Mouse (Mus musculus) testis, adult 2 months (tissue): ENCODE measurements at regions not wholly inside any gene's neighbourhood (a gene's known extent, or its start where the extent isn't known, plus 50 kb on each side); places are given as distances from the start of the nearest gene placed in this dataset.

Experiments used
- H3K27ac ChIP-seq: fragments of 200-500 bp; 2 replicates; pipeline ENCODE4 v1.5.1; 2012; ENCODE audit warnings: low read depth, low read length; ENCODE audit not compliant: control insufficient read depth, insufficient read depth
- H3K27me3 ChIP-seq: fragments of 200-500 bp; 2 replicates; pipeline ENCODE4 v1.6.1; 2012; ENCODE audit warnings: mild to moderate bottlenecking, low read length, moderate library complexity; ENCODE audit not compliant: control insufficient read depth, insufficient read depth
- H3K36me3 ChIP-seq: fragments of 200-500 bp; 2 replicates; pipeline ENCODE4 v1.6.1; 2012; ENCODE audit warnings: mild to moderate bottlenecking, low read length; ENCODE audit not compliant: control insufficient read depth, insufficient read depth
- H3K4me1 ChIP-seq: fragments of 200-500 bp; 2 replicates; pipeline ENCODE4 v1.6.1; 2012; ENCODE audit warnings: low read length; ENCODE audit not compliant: control insufficient read depth, insufficient read depth
- H3K4me3 ChIP-seq: fragments of 200-500 bp; 2 replicates; pipeline ENCODE4 v1.5.1; 2012; ENCODE audit warnings: low read depth, mild to moderate bottlenecking, low read length, moderate library complexity, mixed read lengths; ENCODE audit not compliant: control insufficient read depth
- CTCF ChIP-seq: fragments of 200-500 bp; IDR thresholded peaks from 2 replicates; pipeline ENCODE4 v1.5.1; 2012; ENCODE audit warnings: low read depth, mild to moderate bottlenecking, inconsistent platforms, low read length, moderate library complexity; ENCODE audit not compliant: control insufficient read depth, insufficient read depth, insufficient replicate concordance
- POLR2A ChIP-seq: fragments of 200-500 bp; IDR thresholded peaks from 2 replicates; pipeline ENCODE4 v1.6.1; 2012; ENCODE audit warnings: low read depth, mild to moderate bottlenecking, inconsistent platforms, low read length, moderate library complexity; ENCODE audit not compliant: control insufficient read depth

DNA sequence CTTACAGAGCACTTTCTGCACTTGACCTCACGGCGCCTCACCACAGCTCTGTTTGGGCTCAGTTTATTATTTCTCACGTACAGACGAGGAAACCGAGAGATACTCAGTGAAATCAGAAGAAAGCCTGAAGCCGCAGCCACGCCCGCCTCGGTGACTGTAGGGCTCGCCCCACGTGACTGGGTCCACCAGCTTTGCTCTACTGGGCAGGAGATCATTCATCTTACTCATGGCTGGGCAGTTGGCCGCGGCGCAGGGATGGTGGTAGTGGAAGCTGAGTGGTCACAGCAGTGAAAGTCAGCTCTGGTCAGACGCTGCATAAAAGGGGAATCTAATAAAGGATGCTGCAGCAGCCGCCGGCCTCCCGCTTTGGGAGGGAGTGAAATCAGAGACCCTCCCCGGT is 135.2 kb upstream of the Tsc22d1 start:
- no peaks in the 10 kb centered on the region for H3K36me3 ChIP-seq
- H3K4me1 ChIP-seq, result no peaks in the 10 kb centered on the region
- TF ChIP-seq POLR2A (no peak), CTCF (no peak)
- no peak overlapping the region for H3K27ac ChIP-seq
- H3K27me3 ChIP-seq, result no peaks in the 10 kb centered on the region
- no peak overlapping the region; the same call in 1 of the 2 replicates for H3K4me3 ChIP-seq

DNA sequence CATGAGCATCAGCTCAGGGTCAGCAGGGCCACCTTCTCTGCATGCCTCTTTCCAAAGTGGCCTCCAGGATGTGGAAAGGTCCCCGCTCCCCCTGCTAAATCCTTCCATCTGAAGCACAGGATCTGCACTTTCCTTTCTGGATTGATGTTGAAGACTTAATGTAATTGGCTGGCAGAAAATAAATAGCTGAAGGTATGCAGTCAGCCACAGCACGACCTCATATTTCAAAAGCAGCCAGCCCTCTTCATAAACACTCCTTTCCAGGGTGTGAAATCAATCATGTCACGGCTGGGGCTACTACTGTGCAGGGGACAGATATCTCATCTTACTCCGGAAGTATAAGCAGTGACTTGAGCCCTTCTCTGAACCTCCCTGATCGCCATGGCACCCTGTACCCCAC is 132.9 kb upstream of the Tsc22d1 start:
- TF ChIP-seq CTCF (no peak), POLR2A (no peak)
- Histone ChIP-seq H3K27me3 (no peaks in the 10 kb centered on the region), H3K36me3 (no peaks in the 10 kb centered on the region), H3K4me3 (no peak overlapping the region), H3K4me1 (no peaks in the 10 kb centered on the region), H3K27ac (no peak overlapping the region)

DNA sequence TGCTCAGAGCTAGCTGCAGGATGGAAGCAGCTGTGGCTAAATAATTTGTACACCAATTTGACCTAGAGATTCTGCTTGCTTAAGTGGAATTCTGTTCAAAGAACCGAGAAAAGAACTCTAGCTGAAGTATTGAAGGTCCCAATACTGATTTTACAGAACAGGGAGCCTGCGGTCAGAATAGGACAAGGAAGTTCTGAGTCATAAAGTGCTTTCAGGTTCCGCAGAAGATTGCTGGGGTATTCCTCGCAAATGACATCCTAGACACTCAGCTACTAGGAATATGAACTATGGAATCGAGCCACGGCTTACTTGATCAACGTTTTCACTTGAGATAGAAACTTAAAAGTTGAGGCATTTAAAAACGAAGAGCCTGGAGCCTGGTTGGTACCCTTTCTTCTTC is 127.0 kb upstream of the Tsc22d1 start:
- Histone ChIP-seq H3K36me3 (no peaks in the 10 kb centered on the region), H3K27me3 (no peaks in the 10 kb centered on the region), H3K4me1 (no peaks in the 10 kb centered on the region), H3K4me3 (no peak overlapping the region), H3K27ac (no peak overlapping the region)
- no peak for TF ChIP-seq POLR2A

DNA sequence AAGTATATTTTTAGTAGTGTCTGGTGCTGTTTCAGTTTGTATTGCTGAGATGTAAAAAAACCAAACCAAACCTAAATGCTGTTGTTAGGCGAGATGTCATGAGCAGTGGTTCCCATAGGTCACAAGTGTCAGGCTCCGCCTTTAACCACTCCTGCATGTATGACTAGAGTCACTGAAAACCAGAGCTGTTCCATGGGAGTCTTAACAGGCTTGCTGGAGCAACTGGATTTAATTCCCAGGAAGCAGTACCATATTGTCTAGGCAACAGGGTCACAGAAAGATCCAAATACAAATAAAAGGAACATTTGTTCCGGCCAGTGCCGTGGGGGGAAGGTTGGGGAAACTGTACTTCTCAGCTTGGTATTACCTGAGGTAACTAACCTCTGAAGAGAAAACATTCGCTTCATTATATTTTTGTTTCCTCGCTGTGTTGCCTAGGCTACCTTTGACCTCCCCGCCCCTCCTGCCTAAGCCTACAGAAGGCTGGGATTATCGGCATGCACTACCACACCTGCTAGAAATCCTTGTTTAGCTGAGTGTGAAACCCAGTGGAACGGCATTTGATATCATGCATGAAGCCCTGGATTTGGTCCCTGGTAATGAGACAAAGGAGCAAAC is 124.3 kb upstream of the Tsc22d1 start:
- Histone ChIP-seq H3K36me3 (no peaks in the 10 kb centered on the region), H3K4me3 (no peak overlapping the region), H3K27ac (no peak overlapping the region), H3K27me3 (no peaks in the 10 kb centered on the region), H3K4me1 (no peaks in the 10 kb centered on the region)
- no peak for TF ChIP-seq CTCF
- no peak for TF ChIP-seq POLR2A

DNA sequence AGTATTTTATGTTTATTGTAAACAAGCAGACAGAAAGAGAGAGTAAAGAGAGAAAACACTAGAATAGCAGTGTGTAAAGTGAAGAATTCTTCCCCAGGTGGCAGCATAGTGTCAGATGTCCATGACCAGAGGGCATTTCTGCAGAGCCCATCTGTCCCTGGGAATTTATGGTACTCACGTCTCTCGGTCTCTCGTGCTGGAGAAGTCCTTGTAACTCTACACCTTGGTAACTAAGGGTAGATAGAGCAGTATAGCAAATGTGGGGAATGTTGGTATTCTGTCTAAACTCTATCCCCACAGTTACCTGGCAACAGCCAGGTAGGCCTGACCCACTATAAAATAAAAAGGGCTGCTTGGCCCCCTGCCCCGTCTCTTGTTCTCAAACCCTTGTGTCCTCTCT is 122.5 kb upstream of the Tsc22d1 start:
- Histone ChIP-seq H3K4me1 (no peaks in the 10 kb centered on the region), H3K27me3 (no peaks in the 10 kb centered on the region), H3K4me3 (no peak overlapping the region), H3K36me3 (no peaks in the 10 kb centered on the region), H3K27ac (no peak overlapping the region)
- TF ChIP-seq CTCF (no peak), POLR2A (no peak)

DNA sequence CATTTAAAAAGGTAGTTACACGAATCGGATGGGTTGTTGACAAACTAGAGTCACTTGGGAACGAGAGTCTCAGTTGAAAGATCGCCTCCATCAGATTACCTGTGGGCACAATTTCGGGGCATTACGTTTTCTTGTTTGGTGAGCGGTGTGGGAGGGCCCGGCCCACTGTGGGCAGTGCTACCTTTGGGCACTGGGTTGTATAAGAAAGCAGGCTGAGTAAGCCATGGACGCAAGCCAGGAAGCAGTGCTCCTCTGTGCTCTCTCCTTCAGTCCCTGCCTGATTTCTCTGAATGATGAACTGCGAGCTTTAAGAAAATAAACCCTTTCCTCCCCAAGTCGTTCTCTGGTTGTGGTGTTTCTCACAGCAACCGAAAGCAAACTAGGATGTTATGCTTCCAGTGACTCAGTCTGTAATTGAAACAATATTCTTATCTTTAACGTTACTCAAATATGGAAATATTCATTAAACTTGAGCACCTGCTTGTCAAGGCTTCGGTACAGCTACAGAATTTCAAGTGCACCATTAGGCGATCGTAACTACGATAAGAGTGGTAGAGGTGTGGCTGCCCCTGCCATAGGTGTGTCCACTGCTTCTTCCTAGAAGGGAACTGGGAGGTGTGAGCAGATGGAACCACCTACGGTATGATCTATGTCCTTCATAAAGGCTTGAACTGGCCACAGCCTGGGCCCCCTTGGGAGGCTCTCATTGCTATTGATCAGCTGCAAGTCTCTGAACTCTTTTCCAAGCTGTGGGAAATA is 119.2 kb upstream of the Tsc22d1 start:
- no peaks in the 10 kb centered on the region for H3K27me3 ChIP-seq
- H3K4me3 ChIP-seq, result no peak overlapping the region
- H3K27ac ChIP-seq, result no peak overlapping the region
- H3K4me1 ChIP-seq, result no peaks in the 10 kb centered on the region
- no peaks in the 10 kb centered on the region for H3K36me3 ChIP-seq
- TF ChIP-seq CTCF (no peak), POLR2A (no peak)

DNA sequence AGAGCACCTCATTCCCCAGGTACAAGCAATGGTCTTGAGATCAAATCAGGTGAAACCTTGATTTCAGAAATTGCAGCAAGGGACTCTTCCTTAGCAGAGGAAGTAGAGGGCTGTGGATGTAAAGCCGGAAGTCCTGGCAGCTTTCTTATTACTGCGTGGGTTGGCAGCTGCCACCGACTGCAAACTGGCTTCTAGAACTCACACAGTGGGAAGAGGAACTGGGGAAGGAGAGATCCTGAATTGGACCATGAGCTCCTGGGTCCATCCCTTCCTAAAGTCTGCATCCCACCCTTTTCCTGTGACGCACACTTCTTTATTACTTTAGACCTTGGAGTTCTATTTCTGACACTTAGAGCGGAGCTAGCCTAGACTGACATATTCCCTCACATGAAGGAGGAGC is 116.9 kb upstream of the Tsc22d1 start:
- no peaks in the 10 kb centered on the region for H3K27me3 ChIP-seq
- H3K4me3 ChIP-seq, result no peak overlapping the region
- no peak overlapping the region for H3K27ac ChIP-seq
- no peak for TF ChIP-seq CTCF
- TF ChIP-seq POLR2A, result no peak
- H3K36me3 ChIP-seq, result no peaks in the 10 kb centered on the region
- H3K4me1 ChIP-seq, result no peaks in the 10 kb centered on the region
